Mouse (Mus musculus) hindlimb bud, embryonic 11.5 days (tissue): ENCODE measurements around the gene Gpc3.

Experiments
- DNase-seq: peaks from one replicate; pipeline ENCODE4 v3.0.0-alpha.2; 2012; ENCODE audit warnings: low read depth, low spot score; ENCODE audit errors: extremely low spot score

Gpc3 gene

DNA sequence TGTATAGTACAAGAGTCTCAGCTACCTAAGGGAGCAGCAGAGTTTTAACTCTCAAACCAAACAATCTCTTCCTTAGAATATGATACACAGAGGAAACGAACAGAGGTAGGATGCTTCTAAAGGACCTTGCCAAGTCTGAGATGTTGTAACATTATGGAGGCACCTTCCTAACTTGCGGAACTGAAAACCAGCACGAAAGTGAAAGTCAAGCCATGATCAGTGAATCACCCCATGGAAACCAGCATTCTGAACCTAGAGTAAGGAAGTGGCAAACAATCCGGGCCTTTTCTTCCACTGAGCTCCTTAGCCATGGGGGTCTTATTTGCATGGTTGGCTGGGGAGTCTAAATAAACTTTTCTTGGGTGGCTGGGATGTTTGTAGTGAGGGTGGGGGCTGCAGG is 53.8 kb downstream of the Gpc3 start:
- DNase-seq = no peak

GRCm38 (mm10) chrX:52558526-52558925 is 55.2 kb downstream of the Gpc3 start:
- no peak for DNase-seq

GRCm38 (mm10) chrX:52557489-52557888 is 56.3 kb downstream of the Gpc3 start:
- DNase-seq = no peak

DNA sequence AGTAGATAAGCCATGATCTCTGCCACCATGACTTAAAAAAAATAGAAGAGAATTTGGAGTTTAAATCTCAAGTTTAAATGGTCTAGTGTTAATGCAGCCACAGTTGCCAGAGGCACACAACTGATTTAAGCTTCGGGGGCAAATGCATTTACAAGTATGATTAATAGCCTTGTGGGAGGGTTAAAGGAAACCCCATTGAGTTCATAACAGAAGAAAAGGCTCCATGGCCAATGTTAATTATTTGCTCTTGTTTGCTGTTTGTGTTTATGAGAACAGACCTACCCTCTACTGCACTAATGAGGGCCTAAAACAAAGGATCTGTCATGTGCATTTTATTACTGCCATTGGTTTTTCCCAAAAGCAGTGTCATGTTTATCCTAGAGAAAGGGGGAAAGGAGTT is 62.5 kb downstream of the Gpc3 start:
- DNase-seq = no peak

DNA sequence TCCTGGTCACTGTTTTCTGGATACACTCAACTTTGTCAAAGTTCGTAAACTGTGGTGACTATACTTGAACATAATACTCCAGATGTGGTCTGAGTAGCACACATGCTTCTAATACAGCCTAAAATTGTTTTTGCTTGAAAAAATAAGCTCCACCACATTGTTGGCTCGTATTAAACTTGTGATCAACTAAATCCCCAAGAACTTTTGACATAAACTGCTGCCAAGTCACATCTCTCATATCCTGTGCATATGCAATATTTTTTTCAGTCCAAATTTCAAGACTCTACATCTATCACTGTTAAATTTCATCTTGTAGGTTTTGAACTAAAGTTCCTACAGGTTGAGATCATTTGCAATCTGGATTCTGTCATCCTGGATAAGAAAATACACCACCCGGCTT is 69.1 kb downstream of the Gpc3 start:
- no peak for DNase-seq

- DNase-seq = no peak
Measured at GRCm38 (mm10) chrX:52537282-52537681, 76.5 kb downstream of the Gpc3 start.

- no peak for DNase-seq
Measured at GRCm38 (mm10) chrX:52533766-52534165, 80.0 kb downstream of the Gpc3 start.

DNA sequence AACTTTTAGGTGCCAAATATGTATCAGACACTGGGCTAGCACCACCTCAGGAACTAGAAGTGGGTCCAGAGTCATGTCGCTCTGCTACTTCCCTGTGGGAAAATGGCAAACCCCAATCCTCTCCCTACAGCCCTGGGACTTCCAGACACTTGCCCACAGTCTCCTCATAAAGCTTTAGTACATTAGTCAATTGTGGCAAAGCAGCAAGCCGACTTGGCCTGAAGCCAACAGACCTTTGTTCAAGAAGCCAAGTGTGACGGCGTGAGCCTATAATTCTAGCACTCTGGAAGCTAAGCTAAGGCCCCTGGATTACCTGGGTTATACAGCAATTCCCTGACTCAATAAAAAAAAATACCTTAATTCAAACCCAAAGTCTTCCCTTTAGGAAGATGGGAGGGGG is 80.7 kb downstream of the Gpc3 start:
- DNase-seq = no peak

GRCm38 (mm10) chrX:52532124-52532523 is 81.6 kb downstream of the Gpc3 start:
- no peak for DNase-seq

DNA sequence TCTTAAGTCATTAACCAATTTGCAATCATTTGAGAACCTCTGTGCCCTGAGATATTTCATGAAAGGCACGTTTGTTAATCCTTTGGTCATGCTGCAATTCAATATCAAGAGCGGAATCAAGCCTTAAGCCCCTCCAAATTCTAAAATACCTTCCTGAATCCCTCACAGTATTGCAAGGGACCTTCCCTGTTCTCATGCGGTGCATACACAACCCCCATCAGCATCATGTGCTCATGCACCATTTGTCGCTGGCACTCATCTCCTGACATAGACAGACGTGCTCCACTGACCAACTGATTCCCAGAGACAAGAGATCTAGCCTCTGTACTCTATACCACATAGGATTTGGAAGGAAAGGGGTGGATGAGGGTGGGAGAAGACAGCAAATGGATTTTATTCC is 87.7 kb downstream of the Gpc3 start:
- no peak for DNase-seq

DNA sequence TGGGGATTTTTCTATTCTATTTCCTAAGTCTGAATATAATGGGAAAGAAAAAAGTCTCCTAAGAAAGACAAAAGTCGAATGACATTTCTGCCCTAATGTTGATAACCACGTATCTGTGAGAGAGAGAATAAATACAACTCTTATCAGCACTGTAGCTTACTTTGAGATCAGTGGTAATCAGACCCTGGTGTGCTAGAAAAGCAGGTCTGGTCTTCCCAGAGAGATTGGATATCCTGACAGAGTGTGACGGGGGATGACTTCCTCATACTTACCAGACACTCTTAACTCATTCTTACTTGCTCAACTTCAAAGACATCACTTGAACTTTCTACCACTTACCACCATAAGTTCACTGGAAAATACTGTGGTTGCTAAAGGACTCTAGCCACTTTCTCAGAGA is 88.6 kb downstream of the Gpc3 start:
- DNase-seq = no peak

- no peak for DNase-seq
Measured at GRCm38 (mm10) chrX:52514553-52514952, 99.2 kb downstream of the Gpc3 start.

- DNase-seq = no peak
Measured at GRCm38 (mm10) chrX:52511151-52511550, 102.6 kb downstream of the Gpc3 start.

DNA sequence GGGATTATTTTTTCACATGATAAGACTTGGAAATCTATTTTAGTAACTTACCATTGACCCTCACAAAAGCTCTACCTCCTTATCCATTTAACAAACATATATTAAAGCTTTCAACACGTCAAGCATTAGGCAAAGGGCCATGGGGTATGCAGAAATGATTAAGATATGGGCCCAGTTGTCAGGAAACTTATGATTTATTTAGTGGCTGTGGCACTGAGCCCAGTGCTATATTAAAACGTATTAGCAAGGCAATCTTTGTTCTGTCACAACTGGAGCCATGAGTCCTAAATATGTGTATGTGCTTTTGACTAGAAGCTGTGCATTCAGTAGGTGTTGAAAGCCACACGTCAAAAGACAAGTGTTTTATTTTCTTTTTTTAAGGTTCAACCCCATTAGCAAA is 109.9 kb downstream of the Gpc3 start:
- no peak for DNase-seq

GRCm38 (mm10) chrX:52489461-52489860 is 124.3 kb downstream of the Gpc3 start:
- no peak for DNase-seq

DNA sequence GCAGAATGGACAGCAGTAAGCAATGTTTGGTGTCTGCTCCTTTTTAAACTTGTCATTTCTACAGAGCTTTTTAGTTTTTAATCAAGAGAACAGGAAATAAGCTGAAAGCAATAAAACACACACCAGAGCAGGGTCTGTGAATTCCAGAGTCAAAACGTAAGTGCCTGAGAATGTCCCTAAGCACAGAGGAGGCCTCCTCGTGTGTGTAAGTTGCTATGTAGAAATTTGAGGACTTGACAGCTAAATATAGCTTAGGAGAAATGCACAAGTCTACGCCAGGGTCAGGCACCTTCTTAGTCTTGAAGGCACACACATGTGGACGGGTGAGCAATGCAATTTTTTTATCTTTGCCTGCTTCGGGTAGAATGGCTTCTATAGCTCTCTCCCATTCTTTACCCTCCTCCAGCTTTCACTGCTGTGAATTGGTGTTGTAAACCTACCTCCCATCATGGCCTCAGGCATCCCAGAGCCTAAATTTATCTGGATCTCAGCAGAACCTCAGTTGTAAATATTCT is 158.6 kb downstream of the Gpc3 start:
- no peak for DNase-seq

- DNase-seq = no peak
Measured at GRCm38 (mm10) chrX:52453445-52454182, 160.1 kb downstream of the Gpc3 start.

- DNase-seq = no peak
Measured at GRCm38 (mm10) chrX:52449177-52449576, 164.6 kb downstream of the Gpc3 start.

- no peak for DNase-seq
Measured at GRCm38 (mm10) chrX:52448496-52448895, 165.3 kb downstream of the Gpc3 start.

GRCm38 (mm10) chrX:52446530-52446929 is 167.2 kb downstream of the Gpc3 start:
- DNase-seq = no peak

DNA sequence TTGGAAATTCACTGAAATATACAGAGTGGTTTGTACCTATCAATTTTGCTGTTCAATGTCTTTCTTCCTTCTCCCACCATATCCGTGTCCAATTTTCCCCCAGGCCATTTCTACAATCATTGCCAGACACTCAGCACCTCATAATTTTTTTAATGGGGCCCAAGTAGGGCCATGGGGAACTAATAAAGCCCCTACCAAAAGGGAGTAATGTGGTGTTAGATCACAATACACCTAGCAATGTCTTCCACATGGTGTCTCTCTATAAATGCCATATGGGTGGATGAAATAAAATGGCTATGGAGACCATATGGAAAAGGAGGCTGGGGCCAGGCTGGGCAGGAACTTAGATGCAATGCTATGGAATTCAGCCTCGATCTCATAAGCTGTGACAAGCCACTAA is 168.8 kb downstream of the Gpc3 start:
- no peak for DNase-seq

GRCm38 (mm10) chrX:52441798-52442197 is 172.0 kb downstream of the Gpc3 start:
- DNase-seq = no peak

DNA sequence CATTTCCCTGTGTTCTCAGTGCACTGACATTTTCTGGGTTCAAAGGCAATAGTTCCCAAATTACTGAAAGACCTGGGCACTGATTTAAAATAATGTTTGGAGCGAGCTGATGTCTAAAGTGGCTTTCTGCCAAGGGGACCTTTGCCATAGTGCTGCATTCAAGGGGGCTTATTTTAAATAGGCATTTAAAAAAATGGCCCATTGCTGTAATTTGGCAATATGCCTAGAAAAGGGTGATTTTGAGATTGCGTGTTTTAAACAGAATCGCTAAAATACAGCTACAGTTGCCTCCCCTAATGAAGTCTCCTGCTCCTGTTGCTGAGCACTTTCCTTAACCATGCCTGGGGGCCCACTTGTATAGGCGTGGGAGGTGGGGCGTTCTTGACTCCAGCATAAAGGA is 174.3 kb downstream of the Gpc3 start:
- DNase-seq = no peak
